Mouse (Mus musculus): ENCODE measurements at regions not wholly inside any gene's neighbourhood (a gene's known extent, or its start where the extent isn't known, plus 50 kb on each side); places are given as distances from the start of the nearest gene placed in this dataset.

DNA sequence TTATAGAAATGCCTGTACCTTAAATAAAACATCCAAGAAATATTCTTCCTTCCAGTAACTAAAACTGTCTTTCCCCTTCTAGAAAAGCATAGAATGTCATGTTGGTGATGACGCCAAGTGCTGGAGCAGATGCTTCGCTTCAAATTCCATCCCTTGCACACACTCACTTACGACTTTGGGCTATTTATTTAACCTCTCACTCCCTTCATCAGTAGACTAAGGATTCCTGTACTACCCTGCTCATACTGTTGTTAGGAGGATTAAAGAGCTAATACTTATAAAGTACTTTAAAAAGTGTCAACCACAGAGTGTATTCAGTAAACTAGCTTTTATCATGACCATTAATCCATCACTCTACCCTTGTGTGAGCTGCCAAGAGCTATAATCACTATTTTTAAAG lies 296.8 kb upstream of the Cited2 start:
- no peak for TF ChIP-seq GATA1 (IDR thresholded peaks at IDR 0.05; ENCODE audit: borderline replicate concordance, low read length)
- TF ChIP-seq FLI1 (IDR thresholded peaks at IDR 0.05; ENCODE audit: low read length) = no peak

Data from megakaryocyte, embryonic 14.5 days (primary cell).